Mouse (Mus musculus): ENCODE data around the gene AY074887. TPM values are rescaled to one million over a fixed set of nuclear protein-coding genes. Genes with fewer than 3 reads are reported as not detected.

Gene AY074887
- polyA plus RNA-seq, 2 experiments = 0.04 to 0.27 TPM

DNA sequence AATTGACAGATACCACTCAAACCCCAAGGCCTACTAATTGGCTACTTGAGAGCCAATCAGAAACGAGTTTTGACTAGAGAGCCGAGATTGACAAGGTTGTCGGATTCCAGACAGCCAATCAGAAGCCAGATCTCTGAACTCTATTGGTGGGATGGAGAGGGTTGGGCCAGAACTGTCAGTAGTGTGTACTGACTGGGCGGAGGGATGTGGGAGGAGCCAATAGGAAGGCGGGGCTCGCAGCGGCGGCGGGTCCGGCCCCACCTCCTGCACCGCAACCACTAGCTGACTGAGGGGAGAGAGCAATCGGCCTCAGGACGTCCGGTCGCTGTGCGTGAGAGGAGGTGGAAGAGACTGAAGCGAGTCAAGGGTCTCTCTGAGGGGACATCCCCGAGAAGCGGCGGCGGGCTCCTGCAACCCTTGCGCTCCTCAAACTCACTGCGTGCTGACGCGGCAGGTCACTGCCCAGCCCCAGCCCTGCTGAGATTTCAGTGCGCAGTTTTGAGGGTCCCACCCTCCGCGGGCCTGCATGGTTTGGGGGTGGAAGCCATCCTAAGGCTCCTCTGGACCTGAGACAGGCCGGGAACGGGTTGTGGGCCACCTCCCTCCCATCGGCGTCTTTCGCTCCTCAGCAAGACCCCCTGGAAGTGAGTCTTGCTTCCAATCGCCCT is 33.7 kb downstream of the AY074887 start, which contains the start of gene Hykk:
TSS of gene Hykk (plus strand) at position 274 of the 668 bp plus-strand sequence.
- 0 out of 4 replicates have a peak, but pooled peaks cover 0 to 2% of the 10 kb centered on the region in 2 experiments for H3K4me1 ChIP-seq (replicated peaks; ENCODE audit: control insufficient read depth in 2 of 2, insufficient read depth in 2 of 2, low read length in 1 of 2)
- H3K4me3 ChIP-seq (ENCODE audit: insufficient read depth in 1 of 2, low read depth in 2 of 2, low read length in 2 of 2) = peak within 1 kb of the TSS; percentile 48 to 49
- TF ChIP-seq CTCF (IDR thresholded peaks at IDR 0.05; ENCODE audit: low read depth) (no peak), EP300 (IDR thresholded peaks at IDR 0.05; ENCODE audit: low read depth) (no peak)
- no peak within 1 kb of the TSS for H3K27ac ChIP-seq
- 1% methylated on average over 34 of the region's 34 CpGs for WGBS (ENCODE audit: insufficient replicate concordance)
- ATAC-seq (ENCODE audit: insufficient read depth) (peak; percentile 91), DNase-seq (ENCODE audit: low read depth in 3 of 3, low spot score in 3 of 3) (peak; percentile 49 to 59 (median 56))
- no peaks in the 10 kb centered on the region for H3K9me3 ChIP-seq (ENCODE audit: control insufficient read depth, low read length)
- no peaks in the 10 kb centered on the region for H3K27me3 ChIP-seq (ENCODE audit: control insufficient read depth, insufficient read depth, low read length)
- H3K36me3 ChIP-seq (replicated peaks; ENCODE audit: control insufficient read depth, insufficient read depth, low read depth) = no peaks in the 10 kb centered on the region
- peak within 1 kb of the TSS; percentile 59 for H3K4me2 ChIP-seq (ENCODE audit: low read depth)
- 0 out of 2 replicates have a peak within 1 kb of the TSS, but pooled peaks have one; percentile 11 for H3K9ac ChIP-seq (replicated peaks)

DNA sequence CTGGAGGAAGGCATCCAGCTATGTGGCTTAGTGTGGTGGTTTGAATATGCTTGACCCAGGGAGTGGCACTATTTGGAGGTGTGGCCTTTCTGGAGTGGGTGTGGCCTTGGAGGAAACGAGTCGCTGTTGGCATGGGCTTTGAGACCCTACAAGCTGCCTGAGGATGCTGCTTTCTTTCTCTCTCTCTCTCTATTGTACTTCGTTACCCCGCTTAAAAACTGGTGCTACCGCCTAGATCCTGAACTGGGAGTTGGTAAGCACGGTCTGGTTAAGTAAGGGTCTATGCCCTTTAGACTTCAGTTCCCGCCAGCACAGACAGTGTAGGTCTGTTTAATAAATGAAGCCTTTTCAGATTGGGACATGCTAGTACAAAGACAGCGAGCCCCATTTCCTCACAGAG is 34.4 kb downstream of the AY074887 start:
- WGBS (ENCODE audit: insufficient replicate concordance) = 66% methylated on average over 8 of the region's 8 CpGs
- no peak overlapping the region for H3K4me3 ChIP-seq (ENCODE audit: insufficient read depth in 1 of 2, low read depth in 2 of 2, low read length in 2 of 2)
- no peak for ATAC-seq (ENCODE audit: insufficient read depth)

DNA sequence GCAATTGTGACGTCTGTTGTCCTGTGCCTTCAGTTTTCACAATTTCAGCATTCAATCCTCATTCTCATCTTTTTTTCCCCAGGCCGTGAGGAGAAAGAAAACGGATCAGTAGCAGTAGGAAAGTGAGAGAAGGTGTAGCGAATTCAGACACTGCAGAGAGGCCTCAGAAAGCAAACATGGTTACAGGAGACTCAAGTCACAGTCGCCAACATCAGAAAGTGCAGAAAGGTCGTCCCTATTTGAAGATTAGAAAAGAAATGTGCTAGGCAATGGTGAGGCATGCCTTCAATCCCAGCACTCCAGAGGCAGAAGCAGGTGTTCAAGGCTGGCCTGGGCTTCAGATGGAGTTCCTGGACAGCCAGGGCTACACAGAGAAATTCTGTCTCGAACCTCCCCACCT is 35.2 kb downstream of the AY074887 start:
- Histone ChIP-seq H3K36me3 (replicated peaks; ENCODE audit: control insufficient read depth, insufficient read depth, low read depth) (no peaks in the 10 kb centered on the region), H3K27me3 (ENCODE audit: control insufficient read depth, insufficient read depth, low read length) (no peaks in the 10 kb centered on the region), H3K4me1 (replicated peaks; ENCODE audit: control insufficient read depth in 2 of 2, insufficient read depth in 2 of 2, low read length in 1 of 2) (0 out of 4 replicates have a peak, but pooled peaks cover 0 to 2% of the 10 kb centered on the region in 2 experiments), H3K9me3 (ENCODE audit: control insufficient read depth, low read length) (no peaks in the 10 kb centered on the region), H3K4me3 (ENCODE audit: insufficient read depth in 1 of 2, low read depth in 2 of 2, low read length in 2 of 2) (no peak overlapping the region), H3K4me2 (ENCODE audit: low read depth) (no peak overlapping the region), H3K27ac (no peak overlapping the region), H3K9ac (replicated peaks) (no peak overlapping the region)
- DNase-seq (ENCODE audit: low read depth in 3 of 3, low spot score in 3 of 3) (no peak), ATAC-seq (ENCODE audit: insufficient read depth) (no peak)
- TF ChIP-seq EP300 (IDR thresholded peaks at IDR 0.05; ENCODE audit: low read depth) (no peak), CTCF (IDR thresholded peaks at IDR 0.05; ENCODE audit: low read depth) (no peak)
- WGBS (ENCODE audit: insufficient replicate concordance) = 57% methylated on average over 7 of the region's 7 CpGs

More for the DNA sequence above, 34.4 kb downstream of the AY074887 start:
- Histone ChIP-seq H3K4me1 (replicated peaks; ENCODE audit: control insufficient read depth in 2 of 2, insufficient read depth in 2 of 2, low read length in 1 of 2) (0 out of 4 replicates have a peak, but pooled peaks cover 0 to 2% of the 10 kb centered on the region in 2 experiments), H3K27ac (no peak overlapping the region), H3K27me3 (ENCODE audit: control insufficient read depth, insufficient read depth, low read length) (no peaks in the 10 kb centered on the region), H3K9ac (replicated peaks) (no peak overlapping the region), H3K9me3 (ENCODE audit: control insufficient read depth, low read length) (no peaks in the 10 kb centered on the region), H3K4me2 (ENCODE audit: low read depth) (no peak overlapping the region), H3K36me3 (replicated peaks; ENCODE audit: control insufficient read depth, insufficient read depth, low read depth) (no peaks in the 10 kb centered on the region)
- DNase-seq (ENCODE audit: low read depth in 3 of 3, low spot score in 3 of 3) = no peak
- TF ChIP-seq EP300 (IDR thresholded peaks at IDR 0.05; ENCODE audit: low read depth) = no peak
- no peak for TF ChIP-seq CTCF (IDR thresholded peaks at IDR 0.05; ENCODE audit: low read depth)

DNA sequence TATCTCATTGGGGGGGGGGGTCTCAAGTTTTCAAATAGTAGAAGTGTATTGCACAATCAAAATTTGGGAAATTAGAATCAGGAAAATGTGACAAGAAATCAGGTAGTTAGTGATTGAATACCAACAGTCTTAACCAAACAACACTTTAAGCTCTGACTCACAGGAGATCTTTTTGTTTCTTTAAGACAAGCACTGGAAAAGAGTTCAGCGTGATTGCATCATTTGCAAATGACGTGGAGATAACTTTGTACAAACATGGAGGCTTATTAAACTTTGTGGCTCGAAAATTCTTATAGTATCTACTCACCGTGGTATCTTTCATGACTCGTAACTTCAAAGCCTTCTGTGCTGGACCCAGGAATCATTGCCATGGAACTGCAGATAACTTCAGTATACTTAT is 41.4 kb downstream of the AY074887 start:
- H3K4me2 ChIP-seq (ENCODE audit: low read depth) = no peak overlapping the region
- TF ChIP-seq EP300 (IDR thresholded peaks at IDR 0.05; ENCODE audit: low read depth) = no peak
- H3K9me3 ChIP-seq (ENCODE audit: control insufficient read depth, low read length) = no peaks in the 10 kb centered on the region
- H3K4me1 ChIP-seq (replicated peaks; ENCODE audit: control insufficient read depth in 2 of 2, insufficient read depth in 2 of 2, low read length in 1 of 2) = no peaks in the 10 kb centered on the region
- DNase-seq (ENCODE audit: low read depth in 3 of 3, low spot score in 3 of 3) (no peak), ATAC-seq (ENCODE audit: insufficient read depth) (no peak)
- no peak overlapping the region for H3K4me3 ChIP-seq (ENCODE audit: insufficient read depth in 1 of 2, low read depth in 2 of 2, low read length in 2 of 2)
- H3K36me3 ChIP-seq (replicated peaks; ENCODE audit: control insufficient read depth, insufficient read depth, low read depth) = peaks cover 22% of the 10 kb centered on the region
- H3K27me3 ChIP-seq (ENCODE audit: control insufficient read depth, insufficient read depth, low read length) = no peaks in the 10 kb centered on the region
- H3K9ac ChIP-seq (replicated peaks) = no peak overlapping the region
- H3K27ac ChIP-seq = no peak overlapping the region
- WGBS (ENCODE audit: insufficient replicate concordance) = 74% methylated on average over 5 of the region's 5 CpGs

Other genes with a start within 250 kb of the AY074887 start
- gene Wdr61, start 216.5 kb downstream of the AY074887 start, polyA plus RNA-seq (2012; rRNA removed) = 34.8 and 50.6 TPM in 2 replicates
- 106 and 108 TPM in 2 replicates for gene Wdr61, start 216.5 kb downstream of the AY074887 start, polyA plus RNA-seq (2014; fragmentation: Nextera tagmentation; extraction: Ambion mirVana)
- 0.78 and 0.99 TPM in 2 replicates for gene Crabp1, start 186.2 kb downstream of the AY074887 start, polyA plus RNA-seq (2012; rRNA removed)
- gene Crabp1, start 186.2 kb downstream of the AY074887 start, polyA plus RNA-seq (2014; fragmentation: Nextera tagmentation; extraction: Ambion mirVana) = 0.17 and 0.66 TPM in 2 replicates
- gene Ireb2, start 87.2 kb downstream of the AY074887 start, polyA plus RNA-seq (2012; rRNA removed) = 6.3 and 8.9 TPM in 2 replicates
- gene Ireb2, start 87.2 kb downstream of the AY074887 start, polyA plus RNA-seq (2014; fragmentation: Nextera tagmentation; extraction: Ambion mirVana) = 12.3 and 12.4 TPM in 2 replicates
- gene Hykk, start 33.7 kb downstream of the AY074887 start, polyA plus RNA-seq (2012; rRNA removed) = 0.76 and 0.81 TPM in 2 replicates
- gene Hykk, start 33.7 kb downstream of the AY074887 start, polyA plus RNA-seq (2014; fragmentation: Nextera tagmentation; extraction: Ambion mirVana) = 1.8 and 2.1 TPM in 2 replicates
- 58.5 and 91.1 TPM in 2 replicates for gene Psma4, start 208 bp downstream of the AY074887 start, polyA plus RNA-seq (2012; rRNA removed)
- 170 and 171 TPM in 2 replicates for gene Psma4, start 208 bp downstream of the AY074887 start, polyA plus RNA-seq (2014; fragmentation: Nextera tagmentation; extraction: Ambion mirVana)
- 0.02 TPM in 1 of 2 replicates, not detected in the other for gene Chrna5, start 29.9 kb upstream of the AY074887 start, polyA plus RNA-seq (2012; rRNA removed)
- gene Chrna5, start 29.9 kb upstream of the AY074887 start, polyA plus RNA-seq (2014; fragmentation: Nextera tagmentation; extraction: Ambion mirVana) = 0.05 TPM in 1 of 2 replicates, not detected in the other
- gene Chrna3, start 75.6 kb upstream of the AY074887 start, polyA plus RNA-seq (2012; rRNA removed) = 0.03 TPM in 1 of 2 replicates, not detected in the other
- not detected in 2 replicates for gene Chrna3, start 75.6 kb upstream of the AY074887 start, polyA plus RNA-seq (2014; fragmentation: Nextera tagmentation; extraction: Ambion mirVana)
- 0.02 TPM in 1 of 2 replicates, not detected in the other for gene Chrnb4, start 97.8 kb upstream of the AY074887 start, polyA plus RNA-seq (2012; rRNA removed)
- not detected in 2 replicates for gene Chrnb4, start 97.8 kb upstream of the AY074887 start, polyA plus RNA-seq (2014; fragmentation: Nextera tagmentation; extraction: Ambion mirVana)
- gene Ube2q2, start 197.9 kb upstream of the AY074887 start, polyA plus RNA-seq (2012; rRNA removed) = 3.6 and 5.3 TPM in 2 replicates
- 11.3 and 11.9 TPM in 2 replicates for gene Ube2q2, start 197.9 kb upstream of the AY074887 start, polyA plus RNA-seq (2014; fragmentation: Nextera tagmentation; extraction: Ambion mirVana)